Mouse (Mus musculus): ENCODE data around the gene Inip.

Gene Inip

GRCm38 (mm10) chr4:59816016-59816415, 14.6 kb upstream of the Inip start:
- in situ Hi-C loops (cut with MboI; ENCODE audit: low pct_unique_long_range_greater_than_20kb in 1 of 2, low sequenced_read_pairs in 2 of 2, unreplicated experiment in 1 of 2), result no loop called here

DNA sequence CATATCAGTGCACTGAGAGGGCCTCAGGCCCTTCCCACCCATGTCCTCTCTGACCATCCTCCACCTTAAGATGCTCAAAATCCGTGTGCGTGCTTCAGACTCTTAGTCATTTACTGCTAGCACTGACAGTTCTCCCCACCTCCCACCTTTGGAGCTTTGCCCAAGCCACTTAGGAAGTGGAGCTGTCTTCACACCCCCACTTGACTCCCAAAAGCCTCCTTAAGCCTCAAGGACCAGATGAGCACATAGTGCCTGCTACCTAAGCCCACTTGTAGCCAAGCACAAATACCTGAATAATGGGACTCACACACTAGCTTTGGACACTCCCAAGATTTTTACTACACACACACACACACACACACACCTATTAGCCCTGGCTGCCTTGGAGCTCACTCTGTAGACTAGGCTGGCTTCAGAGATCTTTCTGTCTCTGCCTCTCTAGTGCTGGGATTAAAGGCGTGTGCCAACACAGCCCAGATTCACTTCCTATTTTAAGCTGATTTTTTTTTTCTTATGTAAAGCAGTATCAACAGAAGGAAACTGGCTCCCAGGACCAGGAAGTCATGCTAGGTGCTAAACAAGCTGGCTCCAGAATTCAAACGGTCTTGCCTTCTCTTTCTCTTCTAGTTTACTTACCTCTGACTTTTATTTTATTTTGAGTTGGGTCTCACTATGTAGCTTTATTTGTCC, 13.9 kb upstream of the Inip start:
- in situ Hi-C loops (cut with MboI; ENCODE audit: low pct_unique_long_range_greater_than_20kb in 1 of 2, low sequenced_read_pairs in 2 of 2, unreplicated experiment in 1 of 2), result no loop called here

DNA sequence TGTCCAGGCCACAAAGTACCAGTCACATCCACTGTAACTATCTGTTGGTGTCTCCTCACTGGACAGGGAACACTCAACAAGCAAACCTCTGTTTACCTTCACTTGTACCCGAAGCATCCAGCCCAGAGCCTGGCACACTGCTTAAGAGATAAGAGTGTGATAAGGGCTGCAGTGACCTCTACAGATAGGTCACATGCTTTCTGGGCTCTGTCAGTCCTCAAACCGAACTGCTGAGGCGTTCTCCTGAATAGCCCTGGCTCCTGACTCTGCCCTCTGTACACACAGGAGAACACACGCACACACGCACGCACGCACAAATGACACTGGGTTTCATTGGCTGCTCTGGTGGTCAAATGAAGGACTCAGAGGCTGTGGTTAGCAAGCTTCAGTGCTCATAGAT, 12.7 kb upstream of the Inip start:
- in situ Hi-C loops (cut with MboI; ENCODE audit: low pct_unique_long_range_greater_than_20kb in 1 of 2, low sequenced_read_pairs in 2 of 2, unreplicated experiment in 1 of 2), result loop anchor here in 1 of 2 experiments (5.0 kb wide), 1 partner anchor 43 kb away; no protein-coding TSS in a partner anchor

DNA sequence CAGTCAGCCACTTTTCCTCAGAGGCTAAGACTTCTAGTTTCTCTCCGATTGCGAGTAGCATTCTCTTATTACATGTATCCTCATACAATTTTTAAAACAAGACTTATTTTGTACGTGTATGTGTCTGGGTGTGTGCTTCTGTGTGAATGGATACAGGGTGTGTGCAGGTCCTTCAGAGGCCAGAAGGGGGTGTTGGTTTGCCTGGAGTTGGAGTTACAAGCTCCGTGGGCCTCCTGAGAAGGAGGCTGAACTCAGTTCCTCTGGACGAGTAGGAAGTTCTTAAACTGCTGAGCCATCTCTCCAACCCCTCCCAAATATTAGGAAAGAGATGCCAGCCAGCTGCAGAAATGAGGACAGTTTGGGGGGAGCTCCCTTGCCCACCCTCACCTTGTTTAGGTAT, 7.0 kb upstream of the Inip start:
- in situ Hi-C loops (cut with MboI; ENCODE audit: low pct_unique_long_range_greater_than_20kb in 1 of 2, low sequenced_read_pairs in 2 of 2, unreplicated experiment in 1 of 2), result no loop called here

- in situ Hi-C loops (cut with MboI; ENCODE audit: low pct_unique_long_range_greater_than_20kb in 1 of 2, low sequenced_read_pairs in 2 of 2, unreplicated experiment in 1 of 2), result no loop called here
Measured at GRCm38 (mm10) chr4:59807521-59807920, 6.1 kb upstream of the Inip start.

- in situ Hi-C loops (cut with MboI; ENCODE audit: low pct_unique_long_range_greater_than_20kb in 1 of 2, low sequenced_read_pairs in 2 of 2, unreplicated experiment in 1 of 2), result no loop called here
Measured at GRCm38 (mm10) chr4:59806879-59807195, 5.4 kb upstream of the Inip start.

- in situ Hi-C loops (cut with MboI; ENCODE audit: low pct_unique_long_range_greater_than_20kb in 1 of 2, low sequenced_read_pairs in 2 of 2, unreplicated experiment in 1 of 2), result no loop called here
Measured at GRCm38 (mm10) chr4:59805968-59806878, 4.8 kb upstream of the Inip start.

GRCm38 (mm10) chr4:59805181-59805967, 4.0 kb upstream of the Inip start, which contains the start of gene Snx30:
Gene Snx30, plus strand, starts transcription at chr4:59805840.
- in situ Hi-C loops (cut with MboI; ENCODE audit: low pct_unique_long_range_greater_than_20kb in 1 of 2, low sequenced_read_pairs in 2 of 2, unreplicated experiment in 1 of 2), result no loop called here

GRCm38 (mm10) chr4:59804754-59805153, 3.4 kb upstream of the Inip start:
- in situ Hi-C loops (cut with MboI; ENCODE audit: low pct_unique_long_range_greater_than_20kb in 1 of 2, low sequenced_read_pairs in 2 of 2, unreplicated experiment in 1 of 2), result no loop called here

- in situ Hi-C loops (cut with MboI; ENCODE audit: low pct_unique_long_range_greater_than_20kb in 1 of 2, low sequenced_read_pairs in 2 of 2, unreplicated experiment in 1 of 2), result no loop called here
Measured at GRCm38 (mm10) chr4:59803358-59803757, 2.0 kb upstream of the Inip start.

- in situ Hi-C loops (cut with MboI; ENCODE audit: low pct_unique_long_range_greater_than_20kb in 1 of 2, low sequenced_read_pairs in 2 of 2, unreplicated experiment in 1 of 2), result no loop called here
Measured at GRCm38 (mm10) chr4:59802792-59803191, 1.4 kb upstream of the Inip start.

DNA sequence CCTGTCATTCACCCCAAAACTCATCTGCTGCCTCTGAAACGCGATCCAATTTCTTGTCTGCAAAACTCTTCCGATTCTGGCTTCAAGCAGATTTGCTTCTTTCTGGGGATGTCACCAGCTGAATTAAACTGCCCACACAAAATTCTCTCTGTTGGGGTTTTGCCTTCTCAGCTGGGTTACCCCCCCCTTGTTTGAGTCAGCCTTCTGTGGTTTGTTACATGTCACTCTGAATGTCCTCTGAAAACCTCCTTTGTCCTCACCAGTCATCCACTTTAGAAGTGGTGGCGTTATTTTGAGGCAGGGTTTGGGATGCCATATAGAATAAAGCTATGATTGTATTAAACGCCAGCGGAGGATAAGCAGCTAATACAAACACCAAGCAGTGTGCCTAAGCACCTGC, 718 bp upstream of the Inip start:
- in situ Hi-C loops (cut with MboI; ENCODE audit: low pct_unique_long_range_greater_than_20kb in 1 of 2, low sequenced_read_pairs in 2 of 2, unreplicated experiment in 1 of 2), result no loop called here

DNA sequence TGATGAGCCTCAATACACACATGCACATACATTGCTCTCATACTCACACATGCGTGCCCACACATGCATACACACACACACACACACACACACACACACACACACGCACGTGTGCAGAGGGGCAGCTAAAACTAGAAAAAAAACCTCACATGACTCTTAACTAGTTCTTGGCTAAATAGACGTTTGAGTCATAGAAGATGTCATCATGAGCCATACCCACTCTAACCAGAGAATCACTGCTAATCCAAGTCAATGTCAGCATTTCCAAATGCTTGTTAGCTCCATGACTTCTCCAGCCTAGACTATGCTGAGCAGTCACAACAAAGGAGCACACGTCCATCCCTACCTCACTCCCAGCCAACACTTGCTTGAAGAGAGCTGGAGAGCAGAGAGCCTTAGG, 1.2 kb downstream of the Inip start:
- in situ Hi-C loops (cut with MboI; ENCODE audit: low pct_unique_long_range_greater_than_20kb in 1 of 2, low sequenced_read_pairs in 2 of 2, unreplicated experiment in 1 of 2), result no loop called here

- in situ Hi-C loops (cut with MboI; ENCODE audit: low pct_unique_long_range_greater_than_20kb in 1 of 2, low sequenced_read_pairs in 2 of 2, unreplicated experiment in 1 of 2), result no loop called here
Measured at GRCm38 (mm10) chr4:59795788-59796455, 5.5 kb downstream of the Inip start.

GRCm38 (mm10) chr4:59794116-59794515, 7.3 kb downstream of the Inip start:
- in situ Hi-C loops (cut with MboI; ENCODE audit: low pct_unique_long_range_greater_than_20kb in 1 of 2, low sequenced_read_pairs in 2 of 2, unreplicated experiment in 1 of 2), result loop anchor here in 1 of 2 experiments (5.0 kb wide), 1 partner anchor 53 kb away; no protein-coding TSS in a partner anchor

DNA sequence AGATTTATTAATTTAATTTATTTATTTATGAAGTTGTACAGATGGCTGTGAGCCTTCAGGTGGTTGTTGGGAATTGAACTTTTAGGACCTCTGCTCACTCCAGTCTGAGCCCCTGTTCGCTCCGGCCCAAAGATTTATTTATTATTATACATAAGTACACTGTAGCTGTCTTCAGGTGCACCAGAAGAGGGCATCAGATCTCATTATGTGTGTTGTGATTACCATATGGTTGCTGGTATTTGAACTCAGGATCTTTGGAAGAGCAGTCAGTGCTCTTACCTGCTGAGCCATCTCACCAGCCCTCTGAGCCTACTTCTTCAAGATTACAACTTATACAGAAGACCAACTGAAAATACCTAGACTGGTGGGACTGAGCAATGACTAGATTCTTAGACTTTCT, 7.8 kb downstream of the Inip start:
- in situ Hi-C loops (cut with MboI; ENCODE audit: low pct_unique_long_range_greater_than_20kb in 1 of 2, low sequenced_read_pairs in 2 of 2, unreplicated experiment in 1 of 2), result loop anchor here in 1 of 2 experiments (5.0 kb wide), 1 partner anchor 54 kb away; no protein-coding TSS in a partner anchor

DNA sequence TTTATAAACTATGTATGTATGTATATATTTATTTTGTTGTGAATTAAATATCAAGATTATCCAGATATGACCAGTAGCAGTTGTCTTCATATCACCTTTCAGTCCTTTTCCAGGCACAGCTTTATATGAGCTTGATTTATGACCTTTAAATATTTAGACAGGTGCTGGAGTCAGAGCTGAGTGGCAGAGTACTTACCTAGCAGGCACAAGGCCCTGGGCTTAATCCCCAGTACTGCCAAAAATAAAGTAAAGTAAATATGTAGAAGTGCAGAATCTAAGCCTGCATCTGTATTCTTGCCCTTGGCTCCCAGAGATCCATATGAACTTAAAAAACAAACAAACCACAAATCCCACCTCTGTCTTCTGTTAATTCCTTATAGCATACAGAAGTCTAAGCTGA, 12.4 kb downstream of the Inip start:
- in situ Hi-C loops (cut with MboI; ENCODE audit: low pct_unique_long_range_greater_than_20kb in 1 of 2, low sequenced_read_pairs in 2 of 2, unreplicated experiment in 1 of 2), result loop anchor here in 1 of 2 experiments (5.0 kb wide), 1 partner anchor 143 kb away; no protein-coding TSS in a partner anchor

DNA sequence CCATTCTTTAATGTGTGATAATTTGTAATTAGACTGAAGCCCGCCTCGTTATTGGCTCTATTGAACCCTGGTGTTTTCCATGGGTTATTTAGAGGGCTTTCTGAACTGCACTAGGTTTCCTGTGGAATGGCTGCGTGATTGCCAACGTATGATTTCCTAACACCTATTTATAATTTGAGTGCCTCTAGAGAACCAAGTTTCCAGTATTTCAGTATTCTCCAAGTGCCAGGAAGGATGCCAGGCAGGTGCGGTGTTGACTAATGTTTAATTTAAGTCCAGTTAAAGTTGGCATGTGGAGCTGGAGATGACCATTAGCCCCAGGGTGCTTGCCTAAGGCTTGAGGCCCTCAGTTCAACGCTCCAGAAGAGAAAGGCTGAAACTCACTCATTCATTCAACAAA, 14.3 kb downstream of the Inip start:
- in situ Hi-C loops (cut with MboI; ENCODE audit: low pct_unique_long_range_greater_than_20kb in 1 of 2, low sequenced_read_pairs in 2 of 2, unreplicated experiment in 1 of 2), result loop anchor here in 1 of 2 experiments (5.0 kb wide), 1 partner anchor 145 kb away; no protein-coding TSS in a partner anchor
